Mouse (Mus musculus) erythroblast, adult 5-6 weeks (primary cell): Measurements from ENCODE around the gene Xpot. TPM values are rescaled to one million over a fixed set of nuclear protein-coding genes. Genes with fewer than 3 reads are reported as not detected.

ENCODE experiments used
- total RNA-seq, 2 experiments: library from RNA; stranded (forward) in 1 of 2; stranded (reverse) in 1 of 2; fragments of 150-400 nt in 1 of 2; fragments of 200-764, 138-1000 nt in 1 of 2; gene quantifications; 2 replicates each; pipeline versions ENCODE4 v1.2.3 to v1.2.4; 2015 to 2017; ENCODE audit warnings: low replicate concordance in 2 of 2

Gene Xpot
- total RNA-seq, 2 experiments from 2014 or later = 16.1 to 26.0 TPM

Other genes with a start within 250 kb of the Xpot start
- 11.7 and 12.5 TPM in 2 replicates for gene Rassf3, start 150.0 kb downstream of the Xpot start, total RNA-seq (2015; ENCODE audit: low replicate concordance)
- 7.8 and 12.7 TPM in 2 replicates for gene Rassf3, start 150.0 kb downstream of the Xpot start, total RNA-seq (2017; ENCODE audit: low replicate concordance)
- 57.1 and 60.0 TPM in 2 replicates for gene Tbk1, start 39.5 kb downstream of the Xpot start, total RNA-seq (2015; ENCODE audit: low replicate concordance)
- gene Tbk1, start 39.5 kb downstream of the Xpot start, total RNA-seq (2017; ENCODE audit: low replicate concordance) = 105 and 141 TPM in 2 replicates
- gene D930020B18Rik, start 15.3 kb upstream of the Xpot start, total RNA-seq (2015; ENCODE audit: low replicate concordance) = not detected in 2 replicates
- not detected in 2 replicates for gene D930020B18Rik, start 15.3 kb upstream of the Xpot start, total RNA-seq (2017; ENCODE audit: low replicate concordance)
- gene BC048403, start 113.6 kb upstream of the Xpot start, total RNA-seq (2015; ENCODE audit: low replicate concordance) = 2.7 and 3.8 TPM in 2 replicates
- gene BC048403, start 113.6 kb upstream of the Xpot start, total RNA-seq (2017; ENCODE audit: low replicate concordance) = 0.77 and 0.84 TPM in 2 replicates